Mouse (Mus musculus) G1E (cell line): ENCODE measurements around the gene Anxa4. TPM values are rescaled to one million over a fixed set of nuclear protein-coding genes. Genes with fewer than 3 reads are reported as not detected.

Experiments
- ATAC-seq: 2 replicates; pipeline ENCODE4 v1.8.0; 2016; ENCODE audit warnings: mild to moderate bottlenecking; ENCODE audit not compliant: insufficient number of reproducible peaks, poor library complexity, low FRiP score, severe bottlenecking; ENCODE audit errors: extremely low read depth
- DNase-seq: peaks from one replicate; pipeline ENCODE4 v3.0.0; 2012; ENCODE audit warnings: low spot score
- H3K27me3 ChIP-seq: 2 replicates; pipeline ENCODE4 v1.6.1; 2012; ENCODE audit warnings: mild to moderate bottlenecking, low read length, inconsistent platforms; ENCODE audit not compliant: insufficient read depth
- H3K36me3 ChIP-seq: replicated peaks from 2 replicates; pipeline ENCODE3; 2012; ENCODE audit warnings: mild to moderate bottlenecking, inconsistent platforms
- H3K4me1 ChIP-seq: 2 replicates; pipeline ENCODE4 v1.6.1; 2012; ENCODE audit warnings: low read depth, low read length, inconsistent platforms, mixed read lengths; ENCODE audit not compliant: insufficient read depth
- H3K4me3 ChIP-seq: 2 replicates; pipeline ENCODE4 v1.5.1; 2012; ENCODE audit warnings: low read depth, mild to moderate bottlenecking, inconsistent platforms, low read length, moderate library complexity, mixed read lengths
- H3K9me3 ChIP-seq: replicated peaks from 2 replicates; pipeline ENCODE4 v1.6.1; 2012; ENCODE audit warnings: inconsistent platforms
- CTCF ChIP-seq: IDR thresholded peaks from 2 replicates; pipeline ENCODE4 v1.5.1; 2012; ENCODE audit warnings: low read depth, low read length, inconsistent platforms, mixed read lengths
- GATA1 ChIP-seq: IDR thresholded peaks from 2 replicates; pipeline ENCODE4 v1.6.1; 2012; ENCODE audit warnings: borderline replicate concordance, low read length, inconsistent platforms, mixed read lengths
- GATA2 ChIP-seq: IDR thresholded peaks from 2 replicates; pipeline ENCODE4 v1.6.1; 2012; ENCODE audit warnings: low read depth, low read length, inconsistent platforms, borderline replicate concordance
- POLR2AphosphoS5 ChIP-seq: IDR thresholded peaks from 2 replicates; pipeline ENCODE4 v1.6.1; 2012; ENCODE audit warnings: low read depth, low read length, inconsistent platforms; ENCODE audit not compliant: insufficient replicate concordance
- TAL1 ChIP-seq: conservative IDR thresholded peaks from 2 replicates; pipeline ENCODE4 v1.6.1; 2012; ENCODE audit warnings: low read depth, low read length, inconsistent platforms, mixed read lengths
- polyA plus RNA-seq: library from polyadenylated mRNA; stranded (reverse); fragments of >175 nt; gene quantifications from 2 replicates; pipeline ENCODE4 v1.2.3, GENCODE M21; 2012
- total RNA-seq, 2 experiments: library from RNA; stranded (forward) in 1 of 2; stranded (reverse) in 1 of 2; fragments of 200-1000 nt in 1 of 2; fragments of >200 nt in 1 of 2; fragmentation: Nextera tagmentation in 1 of 2; gene quantifications; 2 replicates each; pipeline ENCODE4 v1.2.3; 2014 to 2017

The Anxa4 gene
- total and polyA plus RNA-seq, 3 experiments = 1.0 to 15.6 (median 3.5) TPM

DNA sequence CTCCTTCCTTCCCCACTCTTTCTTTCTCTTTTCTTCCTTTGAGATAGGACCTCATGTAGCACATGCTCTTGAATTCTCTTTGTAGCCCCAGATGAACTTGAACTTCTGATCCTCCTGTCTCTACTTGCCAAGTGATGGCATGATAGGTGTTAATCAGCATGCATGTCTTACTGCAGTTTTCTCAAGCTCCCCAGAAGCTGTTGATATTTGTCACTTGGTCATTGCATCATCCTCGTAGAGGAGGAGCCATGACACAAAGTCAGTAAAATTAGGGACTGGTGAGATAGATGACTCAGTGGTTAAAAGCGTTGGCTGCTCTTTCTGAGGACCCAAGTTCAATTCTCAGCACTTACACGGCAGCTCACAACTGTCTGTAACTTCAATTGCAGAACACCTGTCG, 19.5 kb upstream of the Anxa4 start:
- DNase-seq = no peak
- TF ChIP-seq CTCF (no peak), GATA2 (no peak)
- Histone ChIP-seq H3K4me3 (no peak overlapping the region), H3K27me3 (peaks cover 22% of the 10 kb centered on the region), H3K9me3 (no peaks in the 10 kb centered on the region), H3K36me3 (no peaks in the 10 kb centered on the region), H3K4me1 (peaks cover 2% of the 10 kb centered on the region; the same call in 1 of the 2 replicates)
- no peak for ATAC-seq

DNA sequence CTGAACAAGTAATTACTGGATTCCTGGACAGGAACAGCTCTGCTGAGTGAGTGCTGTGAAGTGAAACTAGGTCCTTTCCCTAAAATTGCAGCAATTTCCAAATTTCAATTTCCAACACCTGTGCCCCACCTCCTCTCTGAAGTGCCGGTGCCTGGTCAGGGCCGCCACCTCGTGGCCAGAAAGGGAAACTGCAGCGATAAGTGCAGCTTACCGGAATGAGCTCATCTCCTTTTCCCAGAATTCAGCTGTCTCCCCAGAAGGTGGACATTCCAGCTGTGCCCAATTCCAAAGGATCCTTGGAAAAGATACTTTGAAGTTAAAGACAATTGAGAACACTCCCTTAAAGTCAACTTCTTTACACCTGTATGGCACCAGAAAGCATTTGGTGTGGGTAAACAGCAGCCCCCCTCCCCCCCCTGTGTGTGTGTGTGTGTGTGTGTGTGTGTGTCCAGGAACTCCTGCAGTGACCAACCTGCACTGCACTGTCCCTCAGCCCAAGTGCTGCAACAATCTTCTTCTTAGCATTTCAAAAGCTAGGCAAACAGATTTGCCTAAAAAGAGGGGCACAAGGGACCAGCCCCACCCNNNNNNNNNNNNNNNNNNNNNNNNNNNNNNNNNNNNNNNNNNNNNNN, 13.2 kb upstream of the Anxa4 start:
- ATAC-seq (no peak), DNase-seq (peak; percentile 41)
- no peaks in the 10 kb centered on the region for H3K36me3 ChIP-seq
- no peak overlapping the region for H3K4me3 ChIP-seq
- H3K4me1 ChIP-seq = peaks cover 6% of the 10 kb centered on the region
- TF ChIP-seq GATA2 (no peak), TAL1 (no peak), POLR2AphosphoS5 (no peak), GATA1 (no peak), CTCF (peak; percentile 87)
- H3K27me3 ChIP-seq = peaks cover 42% of the 10 kb centered on the region
- H3K9me3 ChIP-seq = no peaks in the 10 kb centered on the region

DNA sequence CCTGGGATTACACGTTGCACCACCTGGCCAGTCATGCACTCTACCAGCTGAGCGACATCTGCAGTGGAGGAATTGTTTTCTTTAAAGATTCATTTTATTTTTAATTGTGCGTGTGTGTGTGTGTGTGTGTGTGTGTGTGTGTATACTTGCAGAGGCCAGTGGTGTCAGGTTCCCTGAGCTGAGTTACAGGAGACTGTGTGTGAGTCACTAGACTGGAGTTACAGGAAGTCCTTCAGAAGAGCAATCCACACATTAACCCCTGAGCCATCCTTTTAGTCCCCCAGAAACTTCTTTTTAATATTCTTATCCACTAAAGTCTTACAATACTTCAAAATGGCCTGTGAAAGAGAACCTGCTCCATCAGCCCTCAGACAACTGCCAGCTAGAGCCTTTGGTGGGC, 11.3 kb upstream of the Anxa4 start:
- H3K4me3 ChIP-seq = no peak overlapping the region
- ATAC-seq = no peak
- peaks cover 42% of the 10 kb centered on the region for H3K27me3 ChIP-seq
- H3K36me3 ChIP-seq = no peaks in the 10 kb centered on the region
- H3K4me1 ChIP-seq = peaks cover 10% of the 10 kb centered on the region
- no peak for TF ChIP-seq GATA1
- TF ChIP-seq POLR2AphosphoS5 = no peak
- no peak for TF ChIP-seq GATA2
- no peak for TF ChIP-seq CTCF
- no peak for TF ChIP-seq TAL1
- no peak for DNase-seq
- H3K9me3 ChIP-seq = no peaks in the 10 kb centered on the region

DNA sequence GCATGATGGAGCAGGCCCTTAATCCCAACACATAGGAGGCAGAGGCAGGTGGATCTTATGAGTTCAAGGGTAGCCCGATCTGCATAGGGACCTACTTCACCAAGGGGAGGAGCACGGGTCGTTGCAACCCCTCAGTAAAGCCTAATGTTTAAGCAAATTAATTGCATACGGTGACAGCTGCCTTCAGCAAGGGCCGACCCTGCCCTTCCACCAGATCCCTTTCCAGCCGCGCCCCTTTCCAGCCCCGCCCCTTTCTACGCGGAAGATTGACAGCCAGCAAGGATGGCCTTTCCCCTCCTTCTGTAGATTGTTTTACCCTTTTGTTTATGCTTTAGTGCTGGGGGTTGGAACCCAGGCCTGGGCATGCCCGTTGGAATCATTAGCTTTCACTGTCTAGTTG, 8.0 kb upstream of the Anxa4 start:
- H3K4me3 ChIP-seq = no peak overlapping the region
- no peak for ATAC-seq

DNA sequence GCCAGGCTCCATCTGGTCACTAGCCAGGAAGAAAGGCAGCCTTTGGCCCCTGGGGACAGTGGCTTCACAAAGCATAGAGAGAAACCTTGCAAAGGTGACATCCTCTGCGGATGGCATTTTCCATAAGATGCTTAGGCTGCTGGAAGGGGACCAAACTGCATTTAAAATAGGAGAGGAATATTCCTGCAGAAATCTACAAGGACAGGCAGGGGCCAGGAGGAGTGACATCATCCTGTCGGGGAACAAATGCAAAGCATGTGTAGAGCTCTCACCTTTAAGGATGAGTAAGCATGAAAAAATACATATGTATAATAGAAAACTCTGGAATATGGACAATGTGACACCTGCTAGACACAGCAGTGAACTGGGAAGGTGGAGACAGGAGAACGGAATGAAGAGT, 7.1 kb upstream of the Anxa4 start:
- Histone ChIP-seq H3K27me3 (peaks cover 48% of the 10 kb centered on the region), H3K4me1 (peaks cover 7% of the 10 kb centered on the region), H3K4me3 (no peak overlapping the region), H3K36me3 (no peaks in the 10 kb centered on the region), H3K9me3 (no peaks in the 10 kb centered on the region)
- DNase-seq = no peak
- ATAC-seq = no peak
- TF ChIP-seq TAL1 (no peak), CTCF (no peak), GATA2 (no peak), GATA1 (no peak), POLR2AphosphoS5 (no peak)

More for the DNA sequence above, 8.0 kb upstream of the Anxa4 start:
- H3K27me3 ChIP-seq = peaks cover 44% of the 10 kb centered on the region
- no peaks in the 10 kb centered on the region for H3K9me3 ChIP-seq
- peaks cover 7% of the 10 kb centered on the region for H3K4me1 ChIP-seq
- TF ChIP-seq GATA1 (no peak), POLR2AphosphoS5 (no peak), CTCF (no peak), TAL1 (no peak), GATA2 (no peak)
- no peak for DNase-seq
- no peaks in the 10 kb centered on the region for H3K36me3 ChIP-seq

DNA sequence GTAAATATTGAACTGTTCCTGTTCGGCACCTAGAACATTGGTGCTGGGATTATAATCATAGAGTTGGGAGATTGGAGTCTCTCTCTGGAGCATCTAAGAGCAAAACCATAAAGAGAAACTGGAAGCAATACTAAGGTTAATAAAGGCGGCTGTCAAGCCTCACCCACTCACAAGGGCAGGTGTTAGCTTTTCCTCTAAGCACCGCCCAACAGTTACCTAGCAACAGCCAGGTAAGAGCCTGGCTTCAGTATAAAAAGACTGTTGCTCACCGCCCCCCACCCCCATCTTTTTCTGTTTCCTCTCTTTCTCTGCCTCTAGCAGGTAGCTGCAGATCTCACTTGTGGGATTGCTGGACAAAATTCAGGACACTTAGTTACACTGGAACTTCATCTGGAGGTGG, 4.1 kb upstream of the Anxa4 start:
- H3K4me1 ChIP-seq = peaks cover 22% of the 10 kb centered on the region
- TF ChIP-seq GATA2 (no peak), POLR2AphosphoS5 (no peak)
- H3K4me3 ChIP-seq = no peak overlapping the region
- H3K27me3 ChIP-seq = peaks cover 52% of the 10 kb centered on the region
- H3K9me3 ChIP-seq = no peaks in the 10 kb centered on the region
- DNase-seq = no peak
- ATAC-seq = no peak
- H3K36me3 ChIP-seq = no peaks in the 10 kb centered on the region

DNA sequence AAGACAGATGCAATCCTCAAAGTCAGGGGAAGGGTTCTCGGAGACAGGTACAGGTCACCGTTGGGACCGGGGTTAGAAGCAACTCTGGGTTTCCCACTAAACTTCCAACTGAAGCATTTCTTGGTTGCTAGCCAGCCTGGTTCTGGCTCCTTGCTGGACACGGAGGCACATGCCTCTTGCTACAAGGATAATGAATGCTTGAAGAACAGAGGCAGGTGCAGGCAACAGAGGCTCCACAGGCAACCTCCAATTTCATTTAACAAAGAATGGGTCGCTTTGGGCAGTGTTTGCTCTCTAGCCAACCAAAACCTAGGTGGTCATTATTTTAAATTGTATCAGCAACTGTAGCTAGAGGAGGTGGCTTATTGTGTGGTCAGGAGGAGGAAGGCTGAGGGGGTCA, 573 bp upstream of the Anxa4 start:
- Histone ChIP-seq H3K4me3 (no peak overlapping the region; the same call in 1 of the 2 replicates), H3K4me1 (peaks cover 26% of the 10 kb centered on the region), H3K27me3 (peaks cover 59% of the 10 kb centered on the region), H3K36me3 (no peaks in the 10 kb centered on the region), H3K9me3 (no peaks in the 10 kb centered on the region)
- TF ChIP-seq POLR2AphosphoS5 (no peak), CTCF (no peak), GATA1 (no peak), GATA2 (no peak), TAL1 (no peak)
- DNase-seq = no peak
- no peak for ATAC-seq
